ENCODE assay signal across 9 mouse cellular contexts in genomic region chr4:40471880-40472279, GRCm38 (mm10). TPM values are rescaled to one million over a fixed set of nuclear protein-coding genes. Genes with fewer than 3 reads are reported as not detected.
DNase-seq lines count a peak whose midpoint lies in the region; ATAC-seq and TF ChIP-seq lines count a peak whose summit lies in the region.
"Had no signal": no experiment of that assay in that cellular context is flagged by ENCODE, and none has a peak within 500 bp of the region (broad histone marks: within the 10 kb centered on the region; RNA-seq: fewer than 3 reads in every experiment).

Gene Tmem215, plus strand, starts transcription at chr4:40472180.

- no peak for TF ChIP-seq POLR2A in brain, embryonic 14.5 days (IDR thresholded peaks at IDR 0.05; ENCODE audit: borderline replicate concordance, extremely low read depth, insufficient read depth, insufficient read length, poor library complexity, severe bottlenecking)

- DNase-seq in heart, postnatal 0 days (ENCODE audit: low spot score) = no peak
- DNase-seq in heart, adult 18-20 months = no peak
- peak; percentile 8 for DNase-seq in brain, embryonic 14.5 days (ENCODE audit: low read depth)
- DNase-seq in midbrain, embryonic 10.5 days (ENCODE audit: low spot score) = no peak
- no peak for DNase-seq in ovary, postnatal 10 days (ENCODE audit: low spot score)
- no peak for DNase-seq in ovary, adult 18-20 months (ENCODE audit: low spot score)
- DNase-seq: heart, postnatal 14 days had no signal

- H3K9me3 ChIP-seq in heart, postnatal 0 days (replicated peaks; ENCODE audit: control insufficient read depth, low read length) = no peaks in the 10 kb centered on the region
- no peaks in the 10 kb centered on the region for H3K9me3 ChIP-seq in hindbrain, embryonic 13.5 days
- no peaks in the 10 kb centered on the region for H3K9me3 ChIP-seq in midbrain, embryonic 10.5 days (replicated peaks)

- WGBS in heart, postnatal 0 days = 79% methylated on average over 10 of the region's 10 CpGs
- 88% methylated on average over 10 of the region's 10 CpGs for WGBS in hindbrain, embryonic 13.5 days
- 90% methylated on average over 10 of the region's 10 CpGs for WGBS in midbrain, embryonic 10.5 days

- no peak for TF ChIP-seq EP300 in heart, postnatal 0 days (IDR thresholded peaks at IDR 0.05; ENCODE audit: low read depth)

- H3K9ac ChIP-seq in heart, postnatal 0 days (replicated peaks; ENCODE audit: low read depth, low read length) = no peak within 1 kb of the TSS
- peak within 1 kb of the TSS; percentile 73 for H3K9ac ChIP-seq in hindbrain, embryonic 13.5 days

- H3K36me3 ChIP-seq in heart, postnatal 0 days (replicated peaks; ENCODE audit: control insufficient read depth, insufficient read depth, low read length) = no peaks in the 10 kb centered on the region
- H3K36me3 ChIP-seq in hindbrain, embryonic 13.5 days = no peaks in the 10 kb centered on the region
- no peaks in the 10 kb centered on the region for H3K36me3 ChIP-seq in midbrain, embryonic 10.5 days

- no peak for ATAC-seq in heart, postnatal 0 days (ENCODE audit: insufficient read depth, low read depth)
- no peak for ATAC-seq in hindbrain, embryonic 13.5 days (ENCODE audit: low FRiP score)
- ATAC-seq in erythroid progenitor cell, adult 5-6 weeks (replicated peaks; ENCODE audit: low FRiP score, poor library complexity, severe bottlenecking) = no peak

- H3K27ac ChIP-seq in heart, postnatal 0 days (ENCODE audit: low read depth) = no peak within 1 kb of the TSS
- no peak within 1 kb of the TSS for H3K27ac ChIP-seq in hindbrain, embryonic 13.5 days
- H3K27ac ChIP-seq in midbrain, embryonic 10.5 days (replicated peaks) = peak within 1 kb of the TSS; percentile 81

- TF ChIP-seq CTCF in heart, postnatal 0 days (IDR thresholded peaks at IDR 0.05; ENCODE audit: low read depth) = no peak
- no peak for TF ChIP-seq CTCF in brain, embryonic 14.5 days (IDR thresholded peaks at IDR 0.05; ENCODE audit: borderline replicate concordance, extremely low read depth, insufficient read depth, insufficient read length)

- peaks cover 25% of the 10 kb centered on the region for H3K27me3 ChIP-seq in heart, postnatal 0 days (ENCODE audit: control insufficient read depth, insufficient read depth, low read length)
- H3K27me3 ChIP-seq in hindbrain, embryonic 13.5 days = peaks cover 32% of the 10 kb centered on the region
- H3K27me3 ChIP-seq in midbrain, embryonic 10.5 days (ENCODE audit: low read depth, poor library complexity, severe bottlenecking) = peaks cover 38% of the 10 kb centered on the region

- H3K4me2 ChIP-seq in heart, postnatal 0 days (ENCODE audit: low read depth, low read length) = peak within 1 kb of the TSS; percentile 69
- H3K4me2 ChIP-seq in hindbrain, embryonic 13.5 days = peak within 1 kb of the TSS; percentile 93

- H3K4me3 ChIP-seq in heart, postnatal 0 days (ENCODE audit: low read depth, low read length) = peak within 1 kb of the TSS; percentile 43
- peak within 1 kb of the TSS; percentile 57 for H3K4me3 ChIP-seq in hindbrain, embryonic 13.5 days
- H3K4me3 ChIP-seq in midbrain, embryonic 10.5 days = peak within 1 kb of the TSS; percentile 62

- no peaks in the 10 kb centered on the region for H3K4me1 ChIP-seq in heart, postnatal 0 days (ENCODE audit: control insufficient read depth, insufficient read depth)
- H3K4me1 ChIP-seq in hindbrain, embryonic 13.5 days (replicated peaks) = peaks cover 6% of the 10 kb centered on the region
- peaks cover 11% of the 10 kb centered on the region for H3K4me1 ChIP-seq in midbrain, embryonic 10.5 days

RNA-seq across cellular contexts. Expression of gene Tmem215, which starts in this region (rescaled TPM):
- 1.8 and 2.5 TPM in 2 replicates for total RNA-seq in heart, postnatal 0 days (2014; rRNA removed; ENCODE audit: low replicate concordance)
- 0.36 and 0.41 TPM in 2 replicates for polyA plus RNA-seq in heart, postnatal 0 days (2015; fragmentation: Nextera tagmentation; extraction: Ambion mirVana)
- not detected for total RNA-seq in heart, adult 18-20 months (2021)
- 0.30 and 0.43 TPM in 2 replicates for polyA plus RNA-seq in brain, embryonic 14.5 days (2012; rRNA removed)
- 0.13 and 0.27 TPM in 2 replicates for polyA plus RNA-seq in hindbrain, embryonic 13.5 days (2015; fragmentation: Nextera tagmentation; extraction: Ambion mirVana)
- polyA plus RNA-seq in midbrain, embryonic 10.5 days (2016; fragmentation: Nextera tagmentation; extraction: Ambion mirVana) = 0.20 and 0.21 TPM in 2 replicates
- total RNA-seq in erythroid progenitor cell, adult 5-6 weeks (2015; ENCODE audit: low replicate concordance) = 0.42 TPM in 1 of 2 replicates, not detected in the other
- total RNA-seq in erythroid progenitor cell, adult 5-6 weeks (2017; ENCODE audit: low replicate concordance) = not detected in 2 replicates
- total RNA-seq: heart, postnatal 14 days had no signal

Comparison
In these comparisons a context has a peak if more than half of its experiments do, and no peak if none do; other contexts are left out.
1. Peak in DNase-seq in brain, embryonic 14.5 days; RNA of the gene not detected or under 1 TPM.